Mouse (Mus musculus) spleen, adult 2 months (tissue): ENCODE data around the gene Rnpc3.

Experiments
- CTCF ChIP-seq: fragments of 200-500 bp; IDR thresholded peaks from 2 replicates; pipeline ENCODE4 v1.5.1; 2011; ENCODE audit warnings: mild to moderate bottlenecking, inconsistent platforms; ENCODE audit not compliant: insufficient read depth, insufficient read length, insufficient replicate concordance; ENCODE audit errors: extremely low read depth
- POLR2A ChIP-seq: fragments of 200-500 bp; IDR thresholded peaks from 2 replicates; pipeline ENCODE4 v1.6.1; 2011; ENCODE audit warnings: low read depth, low read length, inconsistent platforms

GRCm38 (mm10) chr3:113629606-113630359 lies at the start of gene Rnpc3:
- TF ChIP-seq POLR2A (no peak; the same call in none of the 2 replicates), CTCF (no peak)
